Mouse (Mus musculus) cortical plate, adult 2 months (tissue): ENCODE measurements around the gene Pfn1. TPM values are rescaled to one million over a fixed set of nuclear protein-coding genes. Genes with fewer than 3 reads are reported as not detected.

Experiments
- H3K27ac ChIP-seq: fragments of 200-500 bp; 2 replicates; pipeline ENCODE4 v1.5.1; 2012; ENCODE audit warnings: low read length, control low read depth, inconsistent platforms; ENCODE audit not compliant: insufficient read depth
- H3K4me1 ChIP-seq: fragments of 200-500 bp; 2 replicates; pipeline ENCODE4 v1.6.1; 2011; ENCODE audit warnings: low read length; ENCODE audit not compliant: control insufficient read depth, insufficient read depth
- H3K4me3 ChIP-seq: fragments of 200-500 bp; 2 replicates; pipeline ENCODE4 v1.5.1; 2011; ENCODE audit warnings: mild to moderate bottlenecking, low read length, control low read depth; ENCODE audit not compliant: insufficient read depth
- CTCF ChIP-seq: fragments of 200-500 bp; IDR thresholded peaks from 2 replicates; pipeline ENCODE4 v1.5.1; 2011; ENCODE audit warnings: mild to moderate bottlenecking, control low read depth, low read length; ENCODE audit not compliant: insufficient read depth; ENCODE audit errors: extremely low read depth
- POLR2A ChIP-seq: fragments of 200-500 bp; IDR thresholded peaks from 2 replicates; pipeline ENCODE4 v1.6.1; 2011; ENCODE audit warnings: mild to moderate bottlenecking, low read length, control low read depth; ENCODE audit not compliant: insufficient read depth; ENCODE audit errors: extremely low read depth
- polyA plus RNA-seq: library from polyadenylated mRNA; depleted of rRNA; stranded (reverse); fragments of >200 nt; gene quantifications from 2 replicates; pipeline ENCODE4 v1.2.3, GENCODE M21; 2012

Gene Pfn1
- polyA plus RNA-seq, 1 experiment: 277 TPM

DNA sequence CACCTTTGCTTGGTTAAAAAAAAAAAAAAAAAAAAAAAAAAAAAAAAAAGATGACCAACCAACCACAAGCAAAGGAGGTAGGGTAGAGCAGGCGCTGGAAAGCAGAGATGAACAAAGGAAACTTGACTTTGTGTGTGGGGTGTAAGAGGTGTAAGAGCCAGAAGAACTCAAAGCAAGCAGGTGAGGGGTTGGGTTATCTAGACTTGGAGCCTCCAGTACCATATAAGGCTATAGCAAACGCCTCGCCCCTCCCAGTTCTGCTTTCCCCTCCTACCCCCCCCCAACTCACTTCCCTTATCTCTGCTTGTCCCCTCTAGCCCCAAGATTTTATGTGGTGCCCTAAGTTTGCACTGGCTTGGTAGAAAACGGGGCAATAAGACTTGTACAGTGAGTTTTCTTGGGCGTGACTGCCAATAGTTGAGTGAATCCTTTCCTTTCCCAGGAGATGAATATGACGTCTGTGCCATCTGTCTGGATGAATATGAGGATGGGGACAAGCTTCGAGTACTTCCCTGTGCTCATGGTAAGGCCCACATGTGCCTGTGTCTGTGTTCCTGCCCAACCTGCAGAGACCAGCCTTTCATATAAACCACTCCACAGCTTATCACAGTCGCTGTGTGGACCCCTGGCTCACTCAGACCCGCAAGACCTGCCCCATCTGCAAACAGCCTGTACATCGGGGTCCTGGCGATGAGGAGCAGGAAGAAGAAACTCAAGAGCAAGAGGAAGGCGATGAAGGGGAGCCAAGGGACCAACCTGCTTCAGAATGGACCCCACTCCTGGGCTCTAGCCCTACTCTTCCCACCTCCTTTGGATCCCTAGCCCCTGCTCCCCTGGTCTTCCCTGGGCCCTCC lies 3.9 kb downstream of the Pfn1 start:
- no peak for TF ChIP-seq CTCF
- TF ChIP-seq POLR2A: no peak
- Histone ChIP-seq H3K4me1 (peaks cover 6% of the 10 kb centered on the region), H3K27ac (no peak overlapping the region), H3K4me3 (no peak overlapping the region)

- Histone ChIP-seq H3K4me1 (peaks cover 6% of the 10 kb centered on the region), H3K27ac (no peak overlapping the region), H3K4me3 (no peak overlapping the region)
- TF ChIP-seq POLR2A: no peak
- no peak for TF ChIP-seq CTCF
Measured at GRCm38 (mm10) chr11:70649185-70649734, 5.2 kb downstream of the Pfn1 start.

DNA sequence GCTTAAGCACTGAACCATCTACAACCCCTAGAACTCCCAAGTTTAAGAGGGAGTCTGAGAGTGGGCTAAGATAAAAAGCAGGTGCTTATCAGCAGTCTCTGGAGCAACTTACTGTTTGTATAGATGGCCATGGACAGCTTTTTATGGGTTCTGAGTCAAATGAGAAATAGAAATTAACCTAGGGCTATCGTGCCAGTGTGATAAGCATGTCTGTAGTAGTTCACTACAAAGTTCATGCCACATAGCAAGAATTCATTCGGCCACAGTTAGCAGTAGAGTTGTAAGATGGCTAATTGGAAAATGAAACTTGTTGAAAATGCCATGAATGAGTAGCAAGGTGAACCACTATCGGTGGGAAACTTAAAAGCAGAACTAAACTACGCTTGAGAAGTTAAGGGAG lies 5.9 kb downstream of the Pfn1 start:
- Histone ChIP-seq H3K4me3 (peak overlapping the region; percentile 74; the same call in 1 of the 2 replicates), H3K27ac (no peak overlapping the region), H3K4me1 (peaks cover 6% of the 10 kb centered on the region)
- no peak for TF ChIP-seq CTCF

GRCm38 (mm10) chr11:70647716-70648420 lies 6.6 kb downstream of the Pfn1 start:
- Histone ChIP-seq H3K27ac (peak overlapping the region; percentile 74), H3K4me3 (peak overlapping the region; percentile 74), H3K4me1 (peaks cover 6% of the 10 kb centered on the region)
- TF ChIP-seq POLR2A (no peak), CTCF (no peak)

DNA sequence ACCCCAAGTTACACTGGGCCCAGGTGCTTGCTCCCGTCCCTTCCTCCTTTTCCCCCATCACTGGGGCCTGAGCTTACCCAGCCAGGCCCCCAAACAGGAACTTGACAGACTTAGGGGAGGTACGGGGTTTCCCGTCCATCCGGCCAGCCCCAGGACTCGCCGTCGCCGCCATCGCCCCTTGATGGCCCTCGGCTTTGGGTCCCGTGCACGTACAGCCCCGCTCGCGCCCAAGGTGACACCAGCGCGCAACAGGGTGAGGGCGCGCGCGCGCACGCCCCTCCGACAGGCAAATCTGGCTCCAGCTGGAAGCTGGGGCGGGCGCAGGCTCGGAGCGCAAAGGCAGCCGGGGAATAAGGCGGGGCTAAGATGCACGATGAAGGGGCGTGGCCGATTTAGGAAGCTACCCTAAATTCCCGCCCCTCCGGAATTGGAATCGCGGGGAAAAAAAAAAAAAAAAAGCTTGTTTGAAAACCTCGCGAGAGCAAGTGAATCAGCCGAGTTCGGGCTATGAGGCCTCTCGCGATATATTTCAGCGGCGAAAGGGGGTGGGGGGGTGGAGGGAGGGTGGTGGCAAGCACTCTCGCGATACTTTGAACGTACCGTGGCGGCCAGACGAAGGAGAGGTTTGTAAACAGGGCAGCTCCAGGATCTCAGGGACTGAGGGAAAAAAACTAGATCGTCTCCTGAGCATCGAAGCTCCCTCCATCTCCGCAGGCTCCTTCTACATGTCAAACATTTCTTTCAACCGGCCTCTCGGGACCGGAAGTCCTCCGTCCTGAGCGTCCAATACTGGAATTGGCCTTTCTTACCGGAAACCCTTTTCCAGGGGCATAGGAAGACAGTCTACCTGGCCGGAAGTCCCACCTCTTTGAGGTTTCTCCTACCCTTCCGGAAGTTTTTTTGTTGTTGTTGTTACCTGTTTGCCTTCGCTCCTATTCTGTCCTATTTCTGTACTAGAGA lies 7.5 kb downstream of the Pfn1 start, which contains the start of the genes Rnf167 and Slc25a11:
Gene Rnf167, plus strand, starts transcription at position 545 of the 960 bp plus-strand sequence.
Gene Slc25a11, minus strand, starts transcription at position 789 of the 960 bp plus-strand sequence.
- H3K4me1 ChIP-seq: peaks cover 5% of the 10 kb centered on the region
- TF ChIP-seq POLR2A (peak; percentile 66; the same call in 1 of the 2 replicates), CTCF (no peak)
- peak within 1 kb of the TSS; percentile 94 for H3K27ac ChIP-seq
- peak within 1 kb of the TSS; percentile 74 for H3K4me3 ChIP-seq

DNA sequence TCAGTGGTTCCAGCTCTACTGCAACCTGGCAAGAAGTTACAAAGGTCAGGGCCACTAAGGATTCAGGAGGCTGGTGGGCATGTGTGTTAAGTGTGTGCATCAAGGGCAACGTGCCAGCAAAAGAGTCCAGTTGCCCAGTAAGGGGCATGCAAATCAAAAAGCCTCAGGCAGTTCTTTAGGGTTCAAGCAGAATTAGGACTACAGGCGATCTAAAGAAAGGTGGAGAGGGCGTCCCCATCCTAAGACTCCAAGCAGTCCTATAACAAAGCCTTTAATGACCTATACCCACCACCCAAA lies 8.2 kb downstream of the Pfn1 start:
- peak overlapping the region; percentile 94; the same call in 1 of the 2 replicates for H3K27ac ChIP-seq
- H3K4me3 ChIP-seq: peak overlapping the region; percentile 74
- no peak for TF ChIP-seq CTCF
- TF ChIP-seq POLR2A: no peak
- H3K4me1 ChIP-seq: peaks cover 5% of the 10 kb centered on the region

- no peak overlapping the region for H3K27ac ChIP-seq
- peaks cover 5% of the 10 kb centered on the region for H3K4me1 ChIP-seq
- TF ChIP-seq CTCF (no peak), POLR2A (no peak)
- peak overlapping the region; percentile 74 for H3K4me3 ChIP-seq
Measured at GRCm38 (mm10) chr11:70645461-70646258, 8.8 kb downstream of the Pfn1 start.

GRCm38 (mm10) chr11:70644564-70645103 lies 9.8 kb downstream of the Pfn1 start:
- Histone ChIP-seq H3K4me1 (peaks cover 5% of the 10 kb centered on the region), H3K27ac (no peak overlapping the region), H3K4me3 (no peak overlapping the region)
- TF ChIP-seq POLR2A: no peak
- TF ChIP-seq CTCF: no peak
